Mouse (Mus musculus): ENCODE measurements at regions not wholly inside any gene's neighbourhood (a gene's known extent, or its start where the extent isn't known, plus 50 kb on each side); places are given as distances from the start of the nearest gene placed in this dataset.

GRCm38 (mm10) chr3:29831346-29831745, 716.5 kb downstream of the Mecom start:
- Histone ChIP-seq H3K9me3 (ENCODE audit: control insufficient read depth, low read length) (no peaks in the 10 kb centered on the region), H3K36me3 (ENCODE audit: control insufficient read depth, insufficient read depth, low read length) (no peaks in the 10 kb centered on the region), H3K27me3 (ENCODE audit: control insufficient read depth, insufficient read depth, low read length) (no peaks in the 10 kb centered on the region), H3K4me3 (ENCODE audit: low read length) (no peak overlapping the region), H3K4me2 (replicated peaks; ENCODE audit: low read depth, low read length) (no peak overlapping the region), H3K9ac (ENCODE audit: low read depth, low read length) (no peak overlapping the region), H3K4me1 (ENCODE audit: control insufficient read depth, insufficient read depth, low read length) (0 out of 2 replicates have a peak, but pooled peaks cover 4% of the 10 kb centered on the region), H3K27ac (ENCODE audit: low read depth, low read length) (no peak overlapping the region)
- WGBS: 76% methylated on average over 1 of the region's 1 CpGs
- no peak for ATAC-seq (ENCODE audit: low FRiP score, low TSS enrichment)

GRCm38 (mm10) chr3:29822622-29823370, 725.0 kb downstream of the Mecom start:
- H3K27me3 ChIP-seq (ENCODE audit: control insufficient read depth, insufficient read depth, low read length): no peaks in the 10 kb centered on the region
- no peaks in the 10 kb centered on the region for H3K36me3 ChIP-seq (ENCODE audit: control insufficient read depth, insufficient read depth, low read length)
- no peaks in the 10 kb centered on the region for H3K4me1 ChIP-seq (ENCODE audit: control insufficient read depth, insufficient read depth, low read length)
- no peak overlapping the region for H3K27ac ChIP-seq (ENCODE audit: low read depth, low read length)
- WGBS: 80% methylated on average over 10 of the region's 10 CpGs
- H3K4me2 ChIP-seq (replicated peaks; ENCODE audit: low read depth, low read length): no peak overlapping the region
- no peaks in the 10 kb centered on the region for H3K9me3 ChIP-seq (ENCODE audit: control insufficient read depth, low read length)
- ATAC-seq (ENCODE audit: low FRiP score, low TSS enrichment): no peak
- H3K9ac ChIP-seq (ENCODE audit: low read depth, low read length): no peak overlapping the region
- no peak overlapping the region for H3K4me3 ChIP-seq (ENCODE audit: low read length)

DNA sequence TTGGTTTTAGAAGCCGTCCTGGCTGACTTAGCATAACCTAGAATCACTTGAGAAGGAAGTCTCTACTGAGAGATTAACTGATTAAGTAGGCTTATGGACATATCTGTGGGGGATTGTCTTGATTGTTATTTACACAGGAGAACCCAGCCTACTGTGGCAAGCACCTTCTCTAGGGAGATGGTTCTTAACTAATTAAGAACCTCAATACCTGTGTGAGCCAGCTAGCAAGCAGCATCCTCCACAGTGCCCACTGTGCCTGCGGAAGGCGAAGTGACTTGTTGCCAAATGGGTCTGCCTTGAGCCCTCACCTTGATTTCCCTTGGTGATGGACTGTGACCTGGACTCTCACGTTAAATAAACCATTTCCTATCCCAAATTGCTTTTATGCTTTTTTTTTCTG, 730.8 kb downstream of the Mecom start:
- Histone ChIP-seq H3K27ac (ENCODE audit: low read depth, low read length) (no peak overlapping the region), H3K9ac (ENCODE audit: low read depth, low read length) (no peak overlapping the region), H3K36me3 (ENCODE audit: control insufficient read depth, insufficient read depth, low read length) (no peaks in the 10 kb centered on the region), H3K4me3 (ENCODE audit: low read length) (no peak overlapping the region), H3K4me2 (replicated peaks; ENCODE audit: low read depth, low read length) (no peak overlapping the region), H3K9me3 (ENCODE audit: control insufficient read depth, low read length) (no peaks in the 10 kb centered on the region), H3K4me1 (ENCODE audit: control insufficient read depth, insufficient read depth, low read length) (no peaks in the 10 kb centered on the region), H3K27me3 (ENCODE audit: control insufficient read depth, insufficient read depth, low read length) (no peaks in the 10 kb centered on the region)
- no peak for ATAC-seq (ENCODE audit: low FRiP score, low TSS enrichment)
- WGBS: 84% methylated on average over 4 of the region's 4 CpGs

- Histone ChIP-seq H3K27ac (ENCODE audit: low read depth, low read length) (no peak overlapping the region), H3K4me1 (ENCODE audit: control insufficient read depth, insufficient read depth, low read length) (no peaks in the 10 kb centered on the region), H3K27me3 (ENCODE audit: control insufficient read depth, insufficient read depth, low read length) (no peaks in the 10 kb centered on the region), H3K4me3 (ENCODE audit: low read length) (no peak overlapping the region), H3K4me2 (replicated peaks; ENCODE audit: low read depth, low read length) (no peak overlapping the region), H3K9me3 (ENCODE audit: control insufficient read depth, low read length) (no peaks in the 10 kb centered on the region), H3K36me3 (ENCODE audit: control insufficient read depth, insufficient read depth, low read length) (no peaks in the 10 kb centered on the region), H3K9ac (ENCODE audit: low read depth, low read length) (no peak overlapping the region)
- ATAC-seq (ENCODE audit: low FRiP score, low TSS enrichment): no peak
- 49% methylated on average over 7 of the region's 7 CpGs for WGBS
These were observed 731.5 kb downstream of the Egfem1 start for GRCm38 (mm10) chr3:29813276-29813675.

DNA sequence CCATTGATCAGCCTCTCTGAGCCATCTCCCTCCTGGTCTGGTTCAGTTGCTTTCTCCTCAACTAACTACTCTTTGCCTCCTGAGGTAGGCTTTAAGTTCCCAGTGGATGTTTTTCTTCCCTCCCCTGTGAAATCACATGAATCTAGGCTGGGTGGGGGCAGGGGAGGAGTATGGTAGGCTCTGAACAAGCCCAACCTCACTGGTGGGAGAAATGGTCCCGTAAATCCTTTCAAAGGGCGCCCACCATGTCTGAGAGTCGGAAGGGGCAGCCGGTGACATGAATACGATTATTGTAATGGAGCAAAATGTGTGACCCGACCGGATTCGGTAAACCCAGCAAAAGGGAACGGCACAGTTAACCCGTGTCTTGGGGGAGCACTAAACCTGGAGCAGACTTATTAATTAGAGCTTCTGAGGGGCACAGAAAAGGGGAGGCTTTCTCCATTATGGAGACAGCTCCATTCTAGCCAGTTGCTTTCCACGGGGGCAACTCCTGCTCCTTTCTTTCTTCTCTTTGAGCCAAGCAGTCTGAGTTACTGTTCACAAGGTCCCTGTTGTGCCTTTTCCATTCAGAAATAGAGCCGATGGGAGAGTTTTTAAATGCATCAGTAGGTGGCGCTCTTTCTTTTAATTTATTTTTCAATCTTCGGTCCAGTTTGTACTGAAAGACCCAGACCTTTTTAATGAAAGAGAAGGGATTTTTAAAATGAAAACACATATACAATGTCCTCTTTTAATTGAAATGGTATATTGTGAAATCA, 730.8 kb downstream of the Egfem1 start:
- no peaks in the 10 kb centered on the region for H3K4me1 ChIP-seq (ENCODE audit: control insufficient read depth, insufficient read depth, low read length)
- peak overlapping the region; percentile 37 for H3K4me2 ChIP-seq (replicated peaks; ENCODE audit: low read depth, low read length)
- no peak overlapping the region for H3K27ac ChIP-seq (ENCODE audit: low read depth, low read length)
- no peaks in the 10 kb centered on the region for H3K27me3 ChIP-seq (ENCODE audit: control insufficient read depth, insufficient read depth, low read length)
- H3K9ac ChIP-seq (ENCODE audit: low read depth, low read length): 0 out of 2 replicates have a peak overlapping the region, but pooled peaks have one; percentile 0
- ATAC-seq (ENCODE audit: low FRiP score, low TSS enrichment): peak; percentile 68
- H3K4me3 ChIP-seq (ENCODE audit: low read length): peak overlapping the region; percentile 20; the same call in 1 of the 2 replicates
- H3K36me3 ChIP-seq (ENCODE audit: control insufficient read depth, insufficient read depth, low read length): no peaks in the 10 kb centered on the region
- WGBS: 34% methylated on average over 14 of the region's 14 CpGs
- no peaks in the 10 kb centered on the region for H3K9me3 ChIP-seq (ENCODE audit: control insufficient read depth, low read length)

DNA sequence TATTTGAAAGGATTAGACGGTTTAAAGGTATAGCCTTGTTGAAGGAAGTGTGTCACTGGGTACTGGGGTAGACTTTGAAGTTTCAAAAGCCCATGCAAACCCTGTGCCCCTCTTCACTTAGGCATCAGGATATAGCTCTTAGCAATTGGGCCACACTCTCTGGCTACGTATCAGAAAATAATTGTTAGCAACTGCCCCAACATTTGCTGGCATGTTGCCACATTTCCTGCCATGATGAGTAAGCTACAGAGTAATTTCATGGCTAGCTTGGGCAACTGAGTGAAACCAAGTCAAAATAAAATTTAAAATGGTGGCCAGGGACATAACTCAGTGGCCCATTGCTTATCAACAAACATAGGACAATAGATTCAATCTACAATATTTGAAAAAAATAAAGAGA, 724.2 kb downstream of the Egfem1 start:
- H3K4me2 ChIP-seq (replicated peaks; ENCODE audit: low read depth, low read length): no peak overlapping the region
- H3K9me3 ChIP-seq (ENCODE audit: control insufficient read depth, low read length): no peaks in the 10 kb centered on the region
- no peaks in the 10 kb centered on the region for H3K4me1 ChIP-seq (ENCODE audit: control insufficient read depth, insufficient read depth, low read length)
- no peaks in the 10 kb centered on the region for H3K36me3 ChIP-seq (ENCODE audit: control insufficient read depth, insufficient read depth, low read length)
- H3K4me3 ChIP-seq (ENCODE audit: low read length): no peak overlapping the region
- H3K27me3 ChIP-seq (ENCODE audit: control insufficient read depth, insufficient read depth, low read length): no peaks in the 10 kb centered on the region
- ATAC-seq (ENCODE audit: low FRiP score, low TSS enrichment): no peak
- WGBS: 88% methylated on average over 2 of the region's 2 CpGs
- no peak overlapping the region for H3K9ac ChIP-seq (ENCODE audit: low read depth, low read length)
- H3K27ac ChIP-seq (ENCODE audit: low read depth, low read length): no peak overlapping the region

DNA sequence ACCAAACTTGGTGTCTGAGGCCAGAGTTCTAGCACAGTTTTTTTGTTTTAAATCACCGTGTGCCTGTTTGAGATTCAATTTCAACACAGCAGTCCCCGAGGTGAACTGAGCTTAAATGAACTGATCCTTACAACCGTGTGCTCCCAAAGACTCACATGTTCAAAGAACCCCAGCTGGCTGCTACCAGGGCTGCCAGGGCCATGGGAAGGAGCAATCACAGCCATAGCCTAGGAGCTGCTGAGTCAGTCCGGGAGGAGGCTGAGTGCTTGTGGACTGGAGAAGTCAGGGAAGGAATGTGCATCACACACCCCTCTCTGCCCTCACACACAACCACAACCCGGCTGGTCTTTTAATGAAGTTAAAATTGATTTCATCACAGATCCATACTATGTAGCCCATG, 721.6 kb downstream of the Egfem1 start:
- Histone ChIP-seq H3K9me3 (ENCODE audit: control insufficient read depth, low read length) (no peaks in the 10 kb centered on the region), H3K4me1 (ENCODE audit: control insufficient read depth, insufficient read depth, low read length) (no peaks in the 10 kb centered on the region), H3K27me3 (ENCODE audit: control insufficient read depth, insufficient read depth, low read length) (no peaks in the 10 kb centered on the region), H3K27ac (ENCODE audit: low read depth, low read length) (no peak overlapping the region), H3K9ac (ENCODE audit: low read depth, low read length) (no peak overlapping the region), H3K36me3 (ENCODE audit: control insufficient read depth, insufficient read depth, low read length) (no peaks in the 10 kb centered on the region), H3K4me3 (ENCODE audit: low read length) (no peak overlapping the region), H3K4me2 (replicated peaks; ENCODE audit: low read depth, low read length) (no peak overlapping the region)
- 40% methylated on average over 5 of the region's 5 CpGs for WGBS
- no peak for ATAC-seq (ENCODE audit: low FRiP score, low TSS enrichment)

- Histone ChIP-seq H3K4me1 (ENCODE audit: control insufficient read depth, insufficient read depth, low read length) (no peaks in the 10 kb centered on the region), H3K9me3 (ENCODE audit: control insufficient read depth, low read length) (no peaks in the 10 kb centered on the region), H3K9ac (ENCODE audit: low read depth, low read length) (no peak overlapping the region), H3K27ac (ENCODE audit: low read depth, low read length) (no peak overlapping the region), H3K27me3 (ENCODE audit: control insufficient read depth, insufficient read depth, low read length) (no peaks in the 10 kb centered on the region), H3K36me3 (ENCODE audit: control insufficient read depth, insufficient read depth, low read length) (no peaks in the 10 kb centered on the region), H3K4me2 (replicated peaks; ENCODE audit: low read depth, low read length) (no peak overlapping the region), H3K4me3 (ENCODE audit: low read length) (no peak overlapping the region)
- ATAC-seq (ENCODE audit: low FRiP score, low TSS enrichment): no peak
- WGBS: 92% methylated on average over 3 of the region's 3 CpGs
These were observed 719.3 kb downstream of the Egfem1 start for GRCm38 (mm10) chr3:29801081-29801480.

GRCm38 (mm10) chr3:29774365-29774764, 692.5 kb downstream of the Egfem1 start:
- Histone ChIP-seq H3K27me3 (ENCODE audit: control insufficient read depth, insufficient read depth, low read length) (no peaks in the 10 kb centered on the region), H3K9me3 (ENCODE audit: control insufficient read depth, low read length) (no peaks in the 10 kb centered on the region), H3K4me2 (replicated peaks; ENCODE audit: low read depth, low read length) (no peak overlapping the region), H3K9ac (ENCODE audit: low read depth, low read length) (no peak overlapping the region), H3K36me3 (ENCODE audit: control insufficient read depth, insufficient read depth, low read length) (no peaks in the 10 kb centered on the region), H3K4me3 (ENCODE audit: low read length) (no peak overlapping the region), H3K4me1 (ENCODE audit: control insufficient read depth, insufficient read depth, low read length) (no peaks in the 10 kb centered on the region), H3K27ac (ENCODE audit: low read depth, low read length) (no peak overlapping the region)
- no peak for ATAC-seq (ENCODE audit: low FRiP score, low TSS enrichment)
- WGBS: 76% methylated on average over 3 of the region's 3 CpGs
